Mouse (Mus musculus): ENCODE results near the gene Laptm5.

GRCm38 (mm10) chr4:130872414-130872813, 40.5 kb upstream of the Laptm5 start:
- TF ChIP-seq POLR2A (IDR thresholded peaks at IDR 0.05; ENCODE audit: extremely low read depth, insufficient read depth, low read length): no peak
- TF ChIP-seq CTCF (IDR thresholded peaks at IDR 0.05; ENCODE audit: low read depth, low read length): no peak

Data from liver, adult 2 months (tissue).